Mouse (Mus musculus): ENCODE data around the gene Jak1. TPM values are rescaled to one million over a fixed set of nuclear protein-coding genes. Genes with fewer than 3 reads are reported as not detected.

Gene Jak1
- total RNA-seq, 1 experiment = 22.5 TPM

GRCm38 (mm10) chr4:101240875-101241173, 24.3 kb downstream of the Jak1 start:
- no peaks in the 10 kb centered on the region for H3K4me1 ChIP-seq (ENCODE audit: control insufficient read depth in 2 of 2, insufficient read depth in 2 of 2, low read length in 2 of 2, poor library complexity in 1 of 2)
- no peak overlapping the region for H3K4me3 ChIP-seq (ENCODE audit: insufficient read depth in 1 of 2, low read depth in 1 of 2, low read length in 2 of 2, poor library complexity in 1 of 2, severe bottlenecking in 1 of 2)
- H3K27ac ChIP-seq (ENCODE audit: insufficient read depth, low read depth, low read length, poor library complexity, severe bottlenecking) = no peak overlapping the region
- TF ChIP-seq ZNF384 (IDR thresholded peaks at IDR 0.05; ENCODE audit: low read depth, low read length) (no peak), ZC3H11A (IDR thresholded peaks at IDR 0.05; ENCODE audit: borderline replicate concordance, low read depth, low read length) (no peak), HCFC1 (IDR thresholded peaks at IDR 0.05; ENCODE audit: borderline replicate concordance, insufficient read depth, low read length) (no peak), CHD2 (IDR thresholded peaks at IDR 0.05; ENCODE audit: low read depth, low read length) (no peak), MAFK (IDR thresholded peaks at IDR 0.05; ENCODE audit: insufficient read depth, low read depth, low read length) (no peak)
- H3K36me3 ChIP-seq (ENCODE audit: control insufficient read depth, insufficient read depth, low read length, poor library complexity, severe bottlenecking) = no peaks in the 10 kb centered on the region
- DNase-seq (ENCODE audit: low read depth, low spot score) = no peak
- H3K9me3 ChIP-seq (ENCODE audit: control insufficient read depth, insufficient read depth, low read depth, low read length) = no peaks in the 10 kb centered on the region
- in situ Hi-C loops (cut with MboI; ENCODE audit: low sequenced_read_pairs in 2 of 2, unreplicated experiment in 2 of 2) = no loop called here
- H3K9ac ChIP-seq (ENCODE audit: insufficient read depth, low read depth, low read length, poor library complexity, severe bottlenecking) = no peak overlapping the region

GRCm38 (mm10) chr4:101240163-101240874, 24.8 kb downstream of the Jak1 start:
- Histone ChIP-seq H3K27ac (ENCODE audit: insufficient read depth, low read depth, low read length, poor library complexity, severe bottlenecking) (no peak overlapping the region), H3K9me3 (ENCODE audit: control insufficient read depth, insufficient read depth, low read depth, low read length) (no peaks in the 10 kb centered on the region), H3K4me3 (ENCODE audit: insufficient read depth in 1 of 2, low read depth in 1 of 2, low read length in 2 of 2, poor library complexity in 1 of 2, severe bottlenecking in 1 of 2) (no peak overlapping the region), H3K9ac (ENCODE audit: insufficient read depth, low read depth, low read length, poor library complexity, severe bottlenecking) (no peak overlapping the region), H3K36me3 (ENCODE audit: control insufficient read depth, insufficient read depth, low read length, poor library complexity, severe bottlenecking) (no peaks in the 10 kb centered on the region), H3K4me1 (ENCODE audit: control insufficient read depth in 2 of 2, insufficient read depth in 2 of 2, low read length in 2 of 2, poor library complexity in 1 of 2) (no peaks in the 10 kb centered on the region)
- TF ChIP-seq MAFK (IDR thresholded peaks at IDR 0.05; ENCODE audit: insufficient read depth, low read depth, low read length) (no peak), ZNF384 (IDR thresholded peaks at IDR 0.05; ENCODE audit: low read depth, low read length) (no peak), HCFC1 (IDR thresholded peaks at IDR 0.05; ENCODE audit: borderline replicate concordance, insufficient read depth, low read length) (no peak), ZC3H11A (IDR thresholded peaks at IDR 0.05; ENCODE audit: borderline replicate concordance, low read depth, low read length) (no peak), CHD2 (IDR thresholded peaks at IDR 0.05; ENCODE audit: low read depth, low read length) (no peak)
- in situ Hi-C loops (cut with MboI; ENCODE audit: low sequenced_read_pairs in 2 of 2, unreplicated experiment in 2 of 2) = no loop called here
- no peak for DNase-seq (ENCODE audit: low read depth, low spot score)

- no peak overlapping the region for H3K27ac ChIP-seq (ENCODE audit: insufficient read depth, low read depth, low read length, poor library complexity, severe bottlenecking)
- in situ Hi-C loops (cut with MboI; ENCODE audit: low sequenced_read_pairs in 2 of 2, unreplicated experiment in 2 of 2) = no loop called here
- H3K9me3 ChIP-seq (ENCODE audit: control insufficient read depth, insufficient read depth, low read depth, low read length) = no peaks in the 10 kb centered on the region
- no peaks in the 10 kb centered on the region for H3K36me3 ChIP-seq (ENCODE audit: control insufficient read depth, insufficient read depth, low read length, poor library complexity, severe bottlenecking)
- no peak overlapping the region for H3K9ac ChIP-seq (ENCODE audit: insufficient read depth, low read depth, low read length, poor library complexity, severe bottlenecking)
- H3K4me1 ChIP-seq (ENCODE audit: control insufficient read depth in 2 of 2, insufficient read depth in 2 of 2, low read length in 2 of 2, poor library complexity in 1 of 2) = no peaks in the 10 kb centered on the region
- DNase-seq (ENCODE audit: low read depth, low spot score) = no peak
- no peak overlapping the region for H3K4me3 ChIP-seq (ENCODE audit: insufficient read depth in 1 of 2, low read depth in 1 of 2, low read length in 2 of 2, poor library complexity in 1 of 2, severe bottlenecking in 1 of 2)
- TF ChIP-seq MAFK (IDR thresholded peaks at IDR 0.05; ENCODE audit: insufficient read depth, low read depth, low read length) = no peak
- TF ChIP-seq ZC3H11A (IDR thresholded peaks at IDR 0.05; ENCODE audit: borderline replicate concordance, low read depth, low read length) = no peak
- TF ChIP-seq HCFC1 (IDR thresholded peaks at IDR 0.05; ENCODE audit: borderline replicate concordance, insufficient read depth, low read length) = no peak
- no peak for TF ChIP-seq ZNF384 (IDR thresholded peaks at IDR 0.05; ENCODE audit: low read depth, low read length)
- TF ChIP-seq CHD2 (IDR thresholded peaks at IDR 0.05; ENCODE audit: low read depth, low read length) = no peak
Observed at GRCm38 (mm10) chr4:101239313-101240162, 25.5 kb downstream of the Jak1 start.

GRCm38 (mm10) chr4:101238589-101238988, 26.5 kb downstream of the Jak1 start:
- Histone ChIP-seq H3K9ac (ENCODE audit: insufficient read depth, low read depth, low read length, poor library complexity, severe bottlenecking) (no peak overlapping the region), H3K36me3 (ENCODE audit: control insufficient read depth, insufficient read depth, low read length, poor library complexity, severe bottlenecking) (no peaks in the 10 kb centered on the region), H3K4me3 (ENCODE audit: insufficient read depth in 1 of 2, low read depth in 1 of 2, low read length in 2 of 2, poor library complexity in 1 of 2, severe bottlenecking in 1 of 2) (no peak overlapping the region), H3K4me1 (ENCODE audit: control insufficient read depth in 2 of 2, insufficient read depth in 2 of 2, low read length in 2 of 2, poor library complexity in 1 of 2) (no peaks in the 10 kb centered on the region), H3K27ac (ENCODE audit: insufficient read depth, low read depth, low read length, poor library complexity, severe bottlenecking) (no peak overlapping the region), H3K9me3 (ENCODE audit: control insufficient read depth, insufficient read depth, low read depth, low read length) (no peaks in the 10 kb centered on the region)
- in situ Hi-C loops (cut with MboI; ENCODE audit: low sequenced_read_pairs in 2 of 2, unreplicated experiment in 2 of 2) = no loop called here
- TF ChIP-seq CHD2 (IDR thresholded peaks at IDR 0.05; ENCODE audit: low read depth, low read length) = no peak
- TF ChIP-seq HCFC1 (IDR thresholded peaks at IDR 0.05; ENCODE audit: borderline replicate concordance, insufficient read depth, low read length) = no peak
- no peak for TF ChIP-seq ZC3H11A (IDR thresholded peaks at IDR 0.05; ENCODE audit: borderline replicate concordance, low read depth, low read length)
- no peak for TF ChIP-seq ZNF384 (IDR thresholded peaks at IDR 0.05; ENCODE audit: low read depth, low read length)
- TF ChIP-seq MAFK (IDR thresholded peaks at IDR 0.05; ENCODE audit: insufficient read depth, low read depth, low read length) = no peak
- DNase-seq (ENCODE audit: low read depth, low spot score) = no peak
